10 mouse cellular contexts compared by ENCODE assay signal in genomic region chrY:872855-873549, GRCm38 (mm10). TPM values are rescaled to one million over a fixed set of nuclear protein-coding genes. Genes with fewer than 3 reads are reported as not detected.
DNase-seq lines count a peak whose midpoint lies in the region; ATAC-seq lines count a peak whose summit lies in the region.
"Had no signal": no experiment of that assay in that cellular context is flagged by ENCODE, and none has a peak within 500 bp of the region (broad histone marks: within the 10 kb centered on the region; RNA-seq: fewer than 3 reads in every experiment).

No protein-coding gene starts in this region.

- ATAC-seq in forebrain, embryonic 11.5 days (replicated peaks; ENCODE audit: low FRiP score), result peak; percentile 63

- peak; percentile 1 for DNase-seq in right cerebral cortex, postnatal 4 days
- no peak for DNase-seq in right cerebral cortex, adult 2 months (ENCODE audit: low spot score in 2 of 2)
- peak; percentile 46 for DNase-seq in forebrain, embryonic 11.5 days (ENCODE audit: low spot score)
- peak; percentile 36 for DNase-seq in mesoderm, embryonic 11.5 days (ENCODE audit: low read depth, low spot score)
- DNase-seq in telencephalon, adult 2 months (ENCODE audit: low read depth, low spot score), result peak; percentile 17
- no peak for DNase-seq in urinary bladder, postnatal 10 days (ENCODE audit: low spot score)
- no peak for DNase-seq in spleen, postnatal 4 days (ENCODE audit: low spot score in 2 of 2)
- DNase-seq in gastrocnemius, adult 18-20 months (ENCODE audit: low spot score), result no peak
- DNase-seq: adrenal gland, postnatal 14 days had no signal

- no peaks in the 10 kb centered on the region for H3K27me3 ChIP-seq in forebrain, embryonic 11.5 days (ENCODE audit: control insufficient read depth, insufficient read depth, low read length)

- H3K4me2 ChIP-seq in forebrain, embryonic 11.5 days (ENCODE audit: low read depth, low read length, severe bottlenecking), result no peak overlapping the region

- H3K9ac ChIP-seq in forebrain, embryonic 11.5 days (ENCODE audit: low read length), result no peak overlapping the region

- H3K36me3 ChIP-seq in forebrain, embryonic 11.5 days (ENCODE audit: control insufficient read depth, insufficient read depth, low read length), result no peaks in the 10 kb centered on the region

- H3K4me3 ChIP-seq in forebrain, embryonic 11.5 days (ENCODE audit: low read depth, low read length), result no peak overlapping the region

- H3K27ac ChIP-seq in forebrain, embryonic 11.5 days (ENCODE audit: low read depth, low read length), result no peak overlapping the region

- no peaks in the 10 kb centered on the region for H3K9me3 ChIP-seq in forebrain, embryonic 11.5 days (ENCODE audit: control insufficient read depth, low read length)

- no peaks in the 10 kb centered on the region for H3K4me1 ChIP-seq in forebrain, embryonic 11.5 days (replicated peaks; ENCODE audit: control insufficient read depth, insufficient read depth, low read length)

- 40% methylated on average over 10 of the region's 18 CpGs for WGBS in forebrain, embryonic 11.5 days

RNA-seq across cellular contexts. Expression of gene Kdm5d, which starts 24.6 kb away (rescaled TPM):
- 17.4 and 20.3 TPM in 2 replicates for polyA plus RNA-seq in forebrain, embryonic 11.5 days (2014; fragmentation: Nextera tagmentation; extraction: Ambion mirVana)
- 1 to 10 TPM in 1 of 2 experiments, not detected in 1; 8.3 TPM for total RNA-seq in gastrocnemius, adult 18-20 months (2021)

RNA-seq across cellular contexts. Expression of gene Uba1y, which starts 54.6 kb away (rescaled TPM):
- not detected in 2 replicates for polyA plus RNA-seq in forebrain, embryonic 11.5 days (2014; fragmentation: Nextera tagmentation; extraction: Ambion mirVana)
- not detected for total RNA-seq in gastrocnemius, adult 18-20 months (2021)
- total RNA-seq: adrenal gland, postnatal 14 days; layer of hippocampus, adult 18-20 months had no signal

Comparison
In these comparisons a context has a peak if more than half of its experiments do, and no peak if none do; other contexts are left out.
1. DNase-seq: peak in right cerebral cortex, postnatal 4 days (single experiment), forebrain, embryonic 11.5 days (single experiment), mesoderm, embryonic 11.5 days (single experiment) and telencephalon, adult 2 months (single experiment); none in right cerebral cortex, adult 2 months (0 of 2), urinary bladder, postnatal 10 days (single experiment), spleen, postnatal 4 days (0 of 2) and gastrocnemius, adult 18-20 months (single experiment).